Mouse (Mus musculus) spleen, adult 2 months (tissue): ENCODE results near the gene Alas2. TPM values are rescaled to one million over a fixed set of nuclear protein-coding genes. Genes with fewer than 3 reads are reported as not detected.

Experiments used
- DNase-seq, 2 experiments: peaks; one replicate each; pipeline versions ENCODE4 v3.0.0 to v3.0.0-alpha.2; 2012 to 2021; ENCODE audit warnings: low spot score in 2 of 2, low read depth in 1 of 2
- H3K27ac ChIP-seq: fragments of 200-500 bp; 2 replicates; pipeline ENCODE4 v1.5.1; 2012; ENCODE audit warnings: low read length, inconsistent platforms; ENCODE audit not compliant: insufficient read depth
- H3K27me3 ChIP-seq: fragments of 200-500 bp; 2 replicates; pipeline ENCODE4 v1.6.1; 2012; ENCODE audit warnings: mild to moderate bottlenecking, moderate library complexity, low read length, inconsistent platforms; ENCODE audit not compliant: control insufficient read depth, insufficient read depth
- H3K36me3 ChIP-seq: fragments of 200-500 bp; 2 replicates; pipeline ENCODE4 v1.6.1; 2012; ENCODE audit warnings: mild to moderate bottlenecking, low read length, inconsistent platforms; ENCODE audit not compliant: control insufficient read depth, insufficient read depth
- H3K4me1 ChIP-seq: fragments of 200-500 bp; 2 replicates; pipeline ENCODE4 v1.6.1; 2011; ENCODE audit warnings: inconsistent platforms; ENCODE audit not compliant: control insufficient read depth, insufficient read depth, insufficient read length
- H3K4me3 ChIP-seq: fragments of 200-500 bp; 2 replicates; pipeline ENCODE4 v1.5.1; 2011; ENCODE audit warnings: mild to moderate bottlenecking, inconsistent platforms; ENCODE audit not compliant: insufficient read depth, insufficient read length; ENCODE audit errors: extremely low read depth
- CTCF ChIP-seq: fragments of 200-500 bp; IDR thresholded peaks from 2 replicates; pipeline ENCODE4 v1.5.1; 2011; ENCODE audit warnings: mild to moderate bottlenecking, inconsistent platforms; ENCODE audit not compliant: insufficient read depth, insufficient read length, insufficient replicate concordance; ENCODE audit errors: extremely low read depth
- POLR2A ChIP-seq: fragments of 200-500 bp; IDR thresholded peaks from 2 replicates; pipeline ENCODE4 v1.6.1; 2011; ENCODE audit warnings: low read depth, low read length, inconsistent platforms
- WGBS: fragments of 180-500 bp; shearing (Covaris S2); methylation state at CpG from one replicate; pipeline ENCODE4 v1.1.7; 2018; 5-methylcytosine and 5-hydroxymethylcytosine counted together
- polyA plus RNA-seq: library from polyadenylated mRNA; depleted of rRNA; stranded (reverse); fragments of >200 nt; gene quantifications from 2 replicates; pipeline ENCODE4 v1.2.3, GENCODE M21; 2012; rRNA removed

Alas2 gene
- polyA plus RNA-seq, 1 experiment, result 1,194 TPM

GRCm38 (mm10) chrX:150585116-150585515 lies 37.9 kb downstream of the Alas2 start:
- no peak for DNase-seq
- Histone ChIP-seq H3K4me1 (no peaks in the 10 kb centered on the region), H3K36me3 (no peaks in the 10 kb centered on the region; the same call in 1 of the 2 replicates), H3K27me3 (no peaks in the 10 kb centered on the region), H3K4me3 (no peak overlapping the region), H3K27ac (no peak overlapping the region)
- no peak for TF ChIP-seq POLR2A
- no peak for TF ChIP-seq CTCF
- 92% methylated on average over 8 of the region's 8 CpGs for whole genome bisulfite sequencing

- H3K4me3 ChIP-seq, result peak within 1 kb of the TSS; percentile 70
- H3K36me3 ChIP-seq, result no peaks in the 10 kb centered on the region; the same call in 1 of the 2 replicates
- TF ChIP-seq POLR2A (no peak), CTCF (peak; percentile 39; the same call in 1 of the 2 replicates)
- peak; percentile 39 to 69 for DNase-seq
- no peaks in the 10 kb centered on the region for H3K27me3 ChIP-seq
- WGBS, result 21% methylated on average over 35 of the region's 35 CpGs
- peak within 1 kb of the TSS; percentile 78 for H3K27ac ChIP-seq
- no peaks in the 10 kb centered on the region for H3K4me1 ChIP-seq
Measured at GRCm38 (mm10) chrX:150588023-150588764, 41.0 kb downstream of the Alas2 start, which contains the start of gene Pfkfb1. Gene Pfkfb1 (plus strand): TSS chrX:150588229.

- WGBS, result 83% methylated on average over 5 of the region's 5 CpGs
- no peaks in the 10 kb centered on the region; the same call in 1 of the 2 replicates for H3K36me3 ChIP-seq
- DNase-seq, result no peak
- H3K4me3 ChIP-seq, result no peak within 1 kb of the TSS
- H3K27ac ChIP-seq, result no peak within 1 kb of the TSS
- no peaks in the 10 kb centered on the region for H3K4me1 ChIP-seq
- H3K27me3 ChIP-seq, result no peaks in the 10 kb centered on the region
- TF ChIP-seq POLR2A (no peak), CTCF (no peak)
Measured at GRCm38 (mm10) chrX:150589696-150590095, 42.5 kb downstream of the Alas2 start, which contains the start of gene Apex2. Gene Apex2 (minus strand): TSS chrX:150589868.

GRCm38 (mm10) chrX:150593266-150594035 lies 46.3 kb downstream of the Alas2 start:
- H3K36me3 ChIP-seq, result no peaks in the 10 kb centered on the region
- no peak for DNase-seq
- H3K27me3 ChIP-seq, result no peaks in the 10 kb centered on the region
- H3K4me3 ChIP-seq, result no peak overlapping the region
- H3K27ac ChIP-seq, result no peak overlapping the region
- no peaks in the 10 kb centered on the region for H3K4me1 ChIP-seq
- TF ChIP-seq POLR2A, result no peak
- no peak for TF ChIP-seq CTCF
- 86% methylated on average over 12 of the region's 12 CpGs for WGBS

- 86% methylated on average over 3 of the region's 3 CpGs for WGBS
- DNase-seq, result no peak
- no peaks in the 10 kb centered on the region for H3K36me3 ChIP-seq
- no peaks in the 10 kb centered on the region for H3K27me3 ChIP-seq
- H3K4me3 ChIP-seq, result no peak overlapping the region
- no peak for TF ChIP-seq POLR2A
- TF ChIP-seq CTCF, result no peak
- no peaks in the 10 kb centered on the region for H3K4me1 ChIP-seq
- H3K27ac ChIP-seq, result no peak overlapping the region
Measured at GRCm38 (mm10) chrX:150594176-150594575, 47.0 kb downstream of the Alas2 start.

GRCm38 (mm10) chrX:150595016-150595760 lies 48.0 kb downstream of the Alas2 start:
- no peaks in the 10 kb centered on the region for H3K36me3 ChIP-seq
- H3K27me3 ChIP-seq, result no peaks in the 10 kb centered on the region
- H3K27ac ChIP-seq, result no peak overlapping the region
- no peaks in the 10 kb centered on the region for H3K4me1 ChIP-seq
- no peak for DNase-seq
- 72% methylated on average over 9 of the region's 9 CpGs for WGBS
- TF ChIP-seq POLR2A (no peak), CTCF (no peak)
- H3K4me3 ChIP-seq, result no peak overlapping the region

- DNase-seq, result no peak
- H3K27me3 ChIP-seq, result no peaks in the 10 kb centered on the region
- no peaks in the 10 kb centered on the region for H3K4me1 ChIP-seq
- no peaks in the 10 kb centered on the region for H3K36me3 ChIP-seq
- TF ChIP-seq POLR2A (no peak), CTCF (no peak)
- H3K27ac ChIP-seq, result no peak overlapping the region
- 86% methylated on average over 2 of the region's 2 CpGs for WGBS
- H3K4me3 ChIP-seq, result no peak overlapping the region
Measured at GRCm38 (mm10) chrX:150598882-150599281, 51.7 kb downstream of the Alas2 start.

Other genes starting within 250 kb of the Alas2 start
- 0.88 and 1.2 TPM in 2 replicates for gene Tmem29, start 88.2 kb upstream of the Alas2 start, polyA plus RNA-seq
- gene Pfkfb1, start 40.9 kb downstream of the Alas2 start, polyA plus RNA-seq, result 1.9 TPM in 2 replicates
- gene Apex2, start 42.5 kb downstream of the Alas2 start, polyA plus RNA-seq, result 7.6 and 8.2 TPM in 2 replicates
- 0.45 and 0.50 TPM in 2 replicates for gene Tro, start 110.2 kb downstream of the Alas2 start, polyA plus RNA-seq